Comparison of ENCODE assay signal across 7 mouse cellular contexts in the genomic region with DNA sequence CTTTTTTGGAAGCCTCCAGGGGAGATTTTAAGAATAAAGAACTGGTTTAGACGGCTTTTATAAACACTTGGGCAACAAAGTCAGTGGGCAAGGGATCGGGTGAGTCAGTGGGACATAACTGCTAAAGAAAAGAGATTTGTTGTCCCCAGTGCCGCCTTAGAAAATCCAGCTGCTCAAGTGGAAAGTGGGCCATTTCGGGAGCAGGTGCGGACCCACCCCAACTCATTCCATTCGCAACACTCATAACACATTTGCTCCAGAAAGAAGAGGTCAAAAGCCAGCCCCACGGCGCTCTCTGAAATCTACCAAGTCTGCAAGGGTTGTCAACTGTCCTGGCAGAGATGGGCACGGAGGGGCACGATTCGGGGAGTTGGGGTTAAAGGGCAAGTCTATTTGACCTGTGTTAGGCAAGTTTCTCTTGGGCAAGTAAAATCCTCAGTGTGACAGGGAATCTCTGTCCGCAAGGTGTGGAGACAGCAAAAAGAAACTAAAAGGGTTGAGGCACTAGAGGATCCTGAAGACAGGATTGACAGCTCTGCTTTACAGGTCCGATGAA. TPM values are rescaled to one million over a fixed set of nuclear protein-coding genes. Genes with fewer than 3 reads are reported as not detected.
DNase-seq lines count a peak whose midpoint lies in the region; ATAC-seq and TF ChIP-seq lines count a peak whose summit lies in the region.

No protein-coding gene starts in this region.

- H3K4me3 ChIP-seq in neural tube, embryonic 11.5 days (ENCODE audit: low read depth, low read length) = peak overlapping the region; percentile 67; the same call in 1 of the 2 replicates
- H3K4me3 ChIP-seq in hindbrain, embryonic 10.5 days = peak overlapping the region; percentile 74
- H3K4me3 ChIP-seq in liver, embryonic 13.5 days (replicated peaks) = peak overlapping the region; percentile 54
- H3K4me3 ChIP-seq in stomach, postnatal 0 days (ENCODE audit: low read depth, low read length) = peak overlapping the region; percentile 62

- TF ChIP-seq EP300 in stomach, postnatal 0 days (optimal IDR thresholded peaks at IDR 0.05) = no peak

- no peak overlapping the region for H3K27ac ChIP-seq in neural tube, embryonic 11.5 days (ENCODE audit: low read depth, low read length)
- no peak overlapping the region for H3K27ac ChIP-seq in hindbrain, embryonic 10.5 days
- no peak overlapping the region for H3K27ac ChIP-seq in liver, embryonic 13.5 days
- no peak overlapping the region for H3K27ac ChIP-seq in stomach, postnatal 0 days (replicated peaks)

- no peak overlapping the region for H3K9ac ChIP-seq in neural tube, embryonic 11.5 days (ENCODE audit: low read length)
- H3K9ac ChIP-seq in liver, embryonic 13.5 days = peak overlapping the region; percentile 41; the same call in 1 of the 2 replicates
- H3K9ac ChIP-seq in stomach, postnatal 0 days (ENCODE audit: low read length) = peak overlapping the region; percentile 67

- WGBS in neural tube, embryonic 11.5 days = 67% methylated on average over 13 of the region's 13 CpGs
- 59% methylated on average over 13 of the region's 13 CpGs for WGBS in hindbrain, embryonic 10.5 days
- 47% methylated on average over 13 of the region's 13 CpGs for WGBS in liver, embryonic 13.5 days (ENCODE audit: insufficient replicate concordance)
- WGBS in stomach, postnatal 0 days = 41% methylated on average over 13 of the region's 13 CpGs

- H3K4me1 ChIP-seq in neural tube, embryonic 11.5 days (ENCODE audit: control insufficient read depth, insufficient read depth, low read length) = 0 out of 2 replicates have a peak, but pooled peaks cover 4% of the 10 kb centered on the region
- H3K4me1 ChIP-seq in hindbrain, embryonic 10.5 days (replicated peaks) = peaks cover 15% of the 10 kb centered on the region
- H3K4me1 ChIP-seq in liver, embryonic 13.5 days (replicated peaks) = no peaks in the 10 kb centered on the region
- H3K4me1 ChIP-seq in stomach, postnatal 0 days (replicated peaks; ENCODE audit: control insufficient read depth, insufficient read depth) = no peaks in the 10 kb centered on the region; the same call in 1 of the 2 replicates

- H3K9me3 ChIP-seq in neural tube, embryonic 11.5 days (ENCODE audit: control insufficient read depth, low read length) = no peaks in the 10 kb centered on the region
- no peaks in the 10 kb centered on the region for H3K9me3 ChIP-seq in hindbrain, embryonic 10.5 days
- H3K9me3 ChIP-seq in liver, embryonic 13.5 days (replicated peaks) = no peaks in the 10 kb centered on the region
- H3K9me3 ChIP-seq in stomach, postnatal 0 days (ENCODE audit: control insufficient read depth, low read length) = no peaks in the 10 kb centered on the region

- peak overlapping the region; percentile 98 for H3K4me2 ChIP-seq in neural tube, embryonic 11.5 days (ENCODE audit: low read depth)
- H3K4me2 ChIP-seq in liver, embryonic 13.5 days = peak overlapping the region; percentile 65
- H3K4me2 ChIP-seq in stomach, postnatal 0 days (replicated peaks; ENCODE audit: low read depth) = peak overlapping the region; percentile 93

- H3K27me3 ChIP-seq in neural tube, embryonic 11.5 days (ENCODE audit: control insufficient read depth, insufficient read depth, low read length) = peaks cover 21% of the 10 kb centered on the region; the same call in 1 of the 2 replicates
- H3K27me3 ChIP-seq in hindbrain, embryonic 10.5 days (ENCODE audit: insufficient read depth, poor library complexity, severe bottlenecking) = peaks cover 43% of the 10 kb centered on the region
- peaks cover 26% of the 10 kb centered on the region for H3K27me3 ChIP-seq in liver, embryonic 13.5 days
- H3K27me3 ChIP-seq in stomach, postnatal 0 days (ENCODE audit: control insufficient read depth, insufficient read depth, low read length) = no peaks in the 10 kb centered on the region

- no peak for DNase-seq in neural tube, embryonic 11.5 days (ENCODE audit: low spot score)
- DNase-seq in neural tube, embryonic 10.5 days (ENCODE audit: extremely low spot score, low spot score) = no peak
- peak; percentile 6 for DNase-seq in hindbrain, embryonic 10.5 days (ENCODE audit: low spot score)
- no peak for DNase-seq in liver, embryonic 13.5 days
- no peak for DNase-seq in stomach, postnatal 0 days (ENCODE audit: low spot score)
- no peak for DNase-seq in right cerebral cortex, postnatal 4 days
- DNase-seq in layer of hippocampus, adult 11-12 months (ENCODE audit: low spot score) = no peak

- ATAC-seq in neural tube, embryonic 11.5 days (ENCODE audit: insufficient read depth, low FRiP score, low TSS enrichment) = no peak
- ATAC-seq in liver, embryonic 13.5 days (ENCODE audit: low read depth) = no peak
- ATAC-seq in stomach, postnatal 0 days (ENCODE audit: low FRiP score, low TSS enrichment) = no peak

- no peak for TF ChIP-seq CTCF in stomach, postnatal 0 days (IDR thresholded peaks at IDR 0.05; ENCODE audit: low read depth)

- H3K36me3 ChIP-seq in neural tube, embryonic 11.5 days (ENCODE audit: control insufficient read depth, insufficient read depth, low read length) = no peaks in the 10 kb centered on the region
- H3K36me3 ChIP-seq in hindbrain, embryonic 10.5 days = no peaks in the 10 kb centered on the region
- H3K36me3 ChIP-seq in liver, embryonic 13.5 days = no peaks in the 10 kb centered on the region
- no peaks in the 10 kb centered on the region for H3K36me3 ChIP-seq in stomach, postnatal 0 days (ENCODE audit: control insufficient read depth, insufficient read depth, low read length)

RNA-seq across cellular contexts. Expression of a gene that starts 1.1 kb away (rescaled TPM):
- polyA plus RNA-seq in neural tube, embryonic 11.5 days (2014; fragmentation: Nextera tagmentation; extraction: Ambion mirVana) = 2.7 and 5.6 TPM in 2 replicates
- polyA plus RNA-seq in hindbrain, embryonic 10.5 days (2016; fragmentation: Nextera tagmentation; extraction: Ambion mirVana) = 2.0 and 2.3 TPM in 2 replicates
- polyA plus RNA-seq in liver, embryonic 13.5 days (2015; fragmentation: Nextera tagmentation; extraction: Ambion mirVana) = 1.3 and 1.7 TPM in 2 replicates
- 7.8 and 8.4 TPM in 2 replicates for polyA plus RNA-seq in stomach, postnatal 0 days (2015; fragmentation: Nextera tagmentation; extraction: Ambion mirVana)
